Mouse (Mus musculus) heart, embryonic 14.5 days (tissue): ENCODE measurements around the gene Aldh2. TPM values are rescaled to one million over a fixed set of nuclear protein-coding genes. Genes with fewer than 3 reads are reported as not detected.
"Not testable (repeated sequence)": the region's sequence is repeated elsewhere in the genome, so short reads cannot be mapped to it uniquely, and the experiment has no call there.

Experiments
- ATAC-seq: fragments of 200-750 bp; cut with Nextera tagmentation; 2 replicates; pipeline ENCODE4 v1.8.0; 2017; ENCODE audit warnings: low read depth, moderate TSS enrichment; ENCODE audit not compliant: insufficient number of reproducible peaks, insufficient read depth, low FRiP score
- H3K27ac ChIP-seq, 2 experiments: fragments of 200-500 bp in 1 of 2; fragments of 300-500 bp in 1 of 2; sonication (generic) in 1 of 2; replicated peaks in 1 of 2; 2 replicates each; pipeline ENCODE4 v1.5.1; 2012 to 2014; ENCODE audit warnings: low read depth in 2 of 2, low read length in 2 of 2, control low read depth in 1 of 2, mild to moderate bottlenecking in 1 of 2, mixed read lengths in 1 of 2; ENCODE audit not compliant: control insufficient read depth in 1 of 2, insufficient read depth in 1 of 2
- H3K27me3 ChIP-seq: fragments of 300-500 bp; sonication (generic); 2 replicates; pipeline ENCODE4 v1.6.1; 2014; ENCODE audit warnings: mild to moderate bottlenecking, low read length, control low read depth; ENCODE audit not compliant: control insufficient read depth, insufficient read depth
- H3K36me3 ChIP-seq: fragments of 300-500 bp; sonication (generic); 2 replicates; pipeline ENCODE4 v1.6.1; 2014; ENCODE audit warnings: mild to moderate bottlenecking, control low read depth, low read length, mixed read lengths; ENCODE audit not compliant: control insufficient read depth, insufficient read depth
- H3K4me1 ChIP-seq, 2 experiments: fragments of 200-500 bp in 1 of 2; fragments of 300-500 bp in 1 of 2; sonication (generic) in 1 of 2; 2 replicates each; pipeline ENCODE4 v1.6.1; 2012 to 2014; ENCODE audit warnings: low read length in 2 of 2, control low read depth in 1 of 2, mixed read lengths in 1 of 2; ENCODE audit not compliant: control insufficient read depth in 2 of 2, insufficient read depth in 2 of 2
- H3K4me2 ChIP-seq: fragments of 300-500 bp; sonication (generic); 2 replicates; pipeline ENCODE4 v1.6.1; 2014; ENCODE audit warnings: mild to moderate bottlenecking, low read length
- H3K4me3 ChIP-seq, 2 experiments: fragments of 200-500 bp in 1 of 2; fragments of 300-500 bp in 1 of 2; sonication (generic) in 1 of 2; 2 replicates each; pipeline ENCODE4 v1.5.1; 2012 to 2014; ENCODE audit warnings: low read length in 2 of 2, mild to moderate bottlenecking in 2 of 2, control low read depth in 1 of 2, low read depth in 1 of 2, moderate library complexity in 1 of 2; ENCODE audit not compliant: control insufficient read depth in 1 of 2, insufficient read depth in 1 of 2
- H3K9ac ChIP-seq: fragments of 300-500 bp; sonication (generic); 2 replicates; pipeline ENCODE4 v1.6.1; 2014; ENCODE audit warnings: mild to moderate bottlenecking, low read length
- H3K9me3 ChIP-seq: fragments of 300-500 bp; sonication (generic); 2 replicates; pipeline ENCODE4 v1.6.1; 2016; ENCODE audit warnings: low read length, control low read depth; ENCODE audit not compliant: control insufficient read depth
- WGBS: fragments of 180-500 bp; shearing (Covaris S2); extraction: QIAGEN DNeasy Blood & Tissue Kit; methylation state at CpG from one replicate; pipeline ENCODE4 v1.1.7; 2014; 5-methylcytosine and 5-hydroxymethylcytosine counted together
- polyA plus RNA-seq: library from polyadenylated mRNA; unstranded; fragments of >200 nt; fragmentation: Nextera tagmentation; extraction: Ambion mirVana; gene quantifications from 2 replicates; pipeline ENCODE4 v1.2.1, GENCODE M21; 2014

Aldh2 gene
- polyA plus RNA-seq, 1 experiment from 2014 or later, result 32.0 TPM

DNA sequence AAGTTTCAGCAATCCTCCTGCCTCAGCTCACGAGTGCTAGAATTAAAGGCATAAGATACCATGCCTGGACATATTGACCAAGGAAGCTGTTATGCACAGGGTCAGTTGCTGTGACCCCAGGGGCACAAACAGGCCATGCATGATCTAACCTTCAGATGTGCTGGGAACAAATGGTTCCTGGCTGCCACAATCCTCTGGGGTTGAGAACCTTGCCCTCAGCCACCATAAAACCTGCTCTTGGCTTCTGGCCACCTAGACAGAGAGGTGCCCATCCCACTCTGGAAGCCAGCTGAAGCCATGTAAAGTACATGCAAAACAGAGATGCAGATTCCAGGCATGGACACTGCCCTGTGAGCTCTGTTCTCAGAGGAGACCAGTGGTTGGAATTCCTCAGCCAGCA lies 10.2 kb upstream of the Aldh2 start:
- not testable (repeated sequence) for H3K9ac ChIP-seq

DNA sequence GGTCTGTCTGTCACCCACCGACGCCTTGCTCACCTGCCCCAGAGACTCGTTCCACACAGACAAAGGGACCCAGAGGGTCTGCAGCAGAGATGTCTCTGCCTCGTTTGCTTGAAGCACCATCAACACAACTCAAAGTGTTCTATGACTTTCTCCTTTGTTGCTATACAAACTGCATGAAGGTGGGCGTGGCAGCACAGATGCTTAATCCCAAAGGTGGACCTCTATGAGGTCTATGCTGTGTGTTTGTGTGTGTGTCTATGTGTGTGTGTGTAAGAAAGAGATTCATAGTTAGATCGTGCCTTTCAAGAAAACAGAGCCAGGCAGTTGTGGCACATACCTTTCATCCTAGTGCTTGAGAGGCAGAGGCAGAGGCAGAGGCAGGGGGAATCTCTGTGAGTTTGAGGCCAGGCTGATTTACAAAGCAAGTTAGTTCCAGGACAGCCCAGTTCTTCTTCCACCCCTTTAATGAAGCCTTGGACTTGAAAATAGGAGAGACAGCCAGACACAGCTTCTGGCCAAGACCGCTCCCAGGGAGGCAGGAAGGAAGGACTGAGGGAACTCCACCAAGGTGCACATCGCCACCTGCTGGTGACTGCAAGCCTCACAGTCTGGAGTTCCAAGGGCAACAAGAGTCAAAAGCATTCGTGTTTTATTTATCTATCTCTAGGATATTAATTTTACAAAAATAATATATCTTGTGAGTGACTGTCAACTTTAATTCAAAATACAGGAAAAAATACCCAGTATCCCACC lies 8.1 kb upstream of the Aldh2 start:
- Histone ChIP-seq H3K4me1 (peaks cover 3% of the 10 kb centered on the region in 2 experiments; a peak in 2 of 4 replicates), H3K9ac (no peak overlapping the region), H3K36me3 (no peaks in the 10 kb centered on the region), H3K9me3 (no peaks in the 10 kb centered on the region), H3K27ac (no peak overlapping the region), H3K4me2 (no peak overlapping the region), H3K4me3 (no peak overlapping the region), H3K27me3 (no peaks in the 10 kb centered on the region)
- ATAC-seq, result no peak; the same call in 1 of the 2 replicates
- WGBS, result 31% methylated on average over 9 of the region's 9 CpGs

More for the DNA sequence above, 10.2 kb upstream of the Aldh2 start:
- H3K4me1 ChIP-seq, H3K9me3 ChIP-seq, H3K27ac ChIP-seq, H3K4me3 ChIP-seq, ATAC-seq, H3K4me2 ChIP-seq, H3K36me3 ChIP-seq, H3K27me3 ChIP-seq: not testable (repeated sequence)
- WGBS, result 50% methylated on average over 1 of the region's 1 CpGs

GRCm38 (mm10) chr5:121598871-121599610 lies 5.4 kb upstream of the Aldh2 start:
- no peak overlapping the region for H3K27ac ChIP-seq
- H3K4me3 ChIP-seq, result no peak overlapping the region
- H3K9me3 ChIP-seq, result no peaks in the 10 kb centered on the region
- no peak overlapping the region for H3K9ac ChIP-seq
- H3K36me3 ChIP-seq, result no peaks in the 10 kb centered on the region
- no peak overlapping the region for H3K4me2 ChIP-seq
- WGBS, result 67% methylated on average over 13 of the region's 13 CpGs
- no peaks in the 10 kb centered on the region for H3K27me3 ChIP-seq
- no peak for ATAC-seq
- peaks cover 9 to 13% of the 10 kb centered on the region in 2 experiments; a peak in 3 of 4 replicates for H3K4me1 ChIP-seq

GRCm38 (mm10) chr5:121597991-121598537 lies 4.4 kb upstream of the Aldh2 start:
- Histone ChIP-seq H3K27ac (no peak overlapping the region), H3K27me3 (no peaks in the 10 kb centered on the region), H3K4me3 (no peak overlapping the region), H3K4me2 (no peak overlapping the region), H3K9me3 (no peaks in the 10 kb centered on the region), H3K4me1 (peaks cover 14 to 17% of the 10 kb centered on the region in 2 experiments; a peak in 3 of 4 replicates), H3K36me3 (no peaks in the 10 kb centered on the region), H3K9ac (no peak overlapping the region)
- no peak for ATAC-seq
- WGBS, result 78% methylated on average over 7 of the region's 7 CpGs

DNA sequence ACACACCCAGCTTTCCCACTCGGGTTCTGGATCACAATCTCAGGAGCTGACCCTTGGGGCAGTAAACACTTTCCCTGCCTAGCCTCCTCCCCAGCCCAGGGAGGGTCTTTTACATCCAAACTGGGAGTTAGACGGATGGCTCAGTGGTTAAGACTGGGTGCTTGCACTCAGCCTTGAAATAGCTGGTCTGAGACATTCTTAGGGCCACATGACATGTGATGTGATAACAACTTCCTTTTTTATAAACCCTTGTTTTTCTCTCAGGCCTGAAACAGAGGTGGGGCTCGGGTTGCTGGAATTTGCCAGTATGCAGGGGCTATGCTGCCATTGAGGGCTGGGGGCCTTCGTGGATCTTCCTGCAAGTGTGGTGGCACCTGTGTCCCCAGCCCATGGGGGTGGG lies 3.7 kb upstream of the Aldh2 start:
- Histone ChIP-seq H3K9ac (no peak overlapping the region), H3K4me2 (no peak overlapping the region), H3K27ac (no peak overlapping the region), H3K27me3 (no peaks in the 10 kb centered on the region), H3K36me3 (no peaks in the 10 kb centered on the region), H3K4me1 (peaks cover 17 to 23% of the 10 kb centered on the region in 2 experiments; a peak in 3 of 4 replicates), H3K9me3 (no peaks in the 10 kb centered on the region), H3K4me3 (no peak overlapping the region)
- ATAC-seq, result no peak
- 48% methylated on average over 4 of the region's 4 CpGs for WGBS

DNA sequence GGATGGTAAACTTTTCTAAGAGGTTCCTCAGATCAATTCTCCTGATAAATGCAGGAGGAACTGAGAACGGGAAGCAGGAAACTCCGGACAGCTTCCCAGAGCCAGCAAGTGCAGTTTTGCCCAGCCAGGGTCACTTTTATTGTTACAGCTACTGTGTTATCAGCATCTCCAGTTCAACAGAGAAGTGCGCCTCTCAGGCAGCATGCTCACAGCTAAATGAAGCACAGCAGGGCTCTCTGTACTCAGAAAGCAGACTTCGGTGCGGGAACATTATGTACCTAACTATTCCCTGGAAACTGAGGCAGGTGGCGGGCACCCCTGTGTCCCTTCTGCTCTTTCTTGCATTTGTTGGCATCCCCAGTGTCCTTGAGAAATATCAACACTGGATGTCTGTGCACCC lies 2.6 kb upstream of the Aldh2 start:
- no peak overlapping the region for H3K9ac ChIP-seq
- no peak overlapping the region for H3K4me2 ChIP-seq
- peaks cover 20 to 25% of the 10 kb centered on the region in 2 experiments; a peak in 3 of 4 replicates for H3K4me1 ChIP-seq
- no peaks in the 10 kb centered on the region for H3K27me3 ChIP-seq
- 39% methylated on average over 6 of the region's 6 CpGs for WGBS
- H3K27ac ChIP-seq, result no peak overlapping the region
- H3K9me3 ChIP-seq, result no peaks in the 10 kb centered on the region
- no peak for ATAC-seq
- no peak overlapping the region for H3K4me3 ChIP-seq
- no peaks in the 10 kb centered on the region for H3K36me3 ChIP-seq

- Histone ChIP-seq H3K27me3 (no peaks in the 10 kb centered on the region), H3K9me3 (no peaks in the 10 kb centered on the region), H3K36me3 (no peaks in the 10 kb centered on the region), H3K9ac (no peak overlapping the region), H3K4me2 (no peak overlapping the region), H3K4me1 (peaks cover 20 to 26% of the 10 kb centered on the region in 2 experiments; a peak in 3 of 4 replicates), H3K4me3 (no peak overlapping the region), H3K27ac (no peak overlapping the region)
- ATAC-seq, result no peak
- WGBS, result 69% methylated on average over 6 of the region's 6 CpGs
Measured at GRCm38 (mm10) chr5:121595758-121596157, 2.1 kb upstream of the Aldh2 start.
